Mouse (Mus musculus) hindbrain, embryonic 13.5 days (tissue): ENCODE results near the gene Rex1bd. TPM values are rescaled to one million over a fixed set of nuclear protein-coding genes. Genes with fewer than 3 reads are reported as not detected.
A peak's percentile ranks its signal among the peaks of the same experiment; 100 is the strongest.
"Not testable (repeated sequence)": the region's sequence is repeated elsewhere in the genome, so short reads cannot be mapped to it uniquely, and the experiment has no call there.

ENCODE experiments used
- ATAC-seq: fragments of 200-750 bp; cut with Nextera tagmentation; 2 replicates; pipeline ENCODE4 v1.8.0; 2017; ENCODE audit warnings: moderate TSS enrichment; ENCODE audit not compliant: low FRiP score
- H3K27ac ChIP-seq: fragments of 300-500 bp; sonication (generic); 2 replicates; pipeline ENCODE4 v1.5.1; 2015; ENCODE audit warnings: inconsistent platforms, mild to moderate bottlenecking, moderate library complexity
- H3K27me3 ChIP-seq: fragments of 300-500 bp; sonication (generic); 2 replicates; pipeline ENCODE4 v1.6.1; 2015; ENCODE audit warnings: mild to moderate bottlenecking, inconsistent platforms
- H3K36me3 ChIP-seq: fragments of 300-500 bp; sonication (generic); 2 replicates; pipeline ENCODE4 v1.6.1; 2015; ENCODE audit warnings: mild to moderate bottlenecking, inconsistent platforms
- H3K4me1 ChIP-seq: fragments of 300-500 bp; sonication (generic); replicated peaks from 2 replicates; pipeline ENCODE4 v1.6.1; 2015; ENCODE audit warnings: inconsistent platforms
- H3K4me2 ChIP-seq: fragments of 300-500 bp; sonication (generic); 2 replicates; pipeline ENCODE4 v1.6.1; 2015; ENCODE audit warnings: inconsistent platforms, mild to moderate bottlenecking, moderate library complexity
- H3K4me3 ChIP-seq: fragments of 300-500 bp; sonication (generic); 2 replicates; pipeline ENCODE4 v1.5.1; 2015; ENCODE audit warnings: mild to moderate bottlenecking, inconsistent platforms
- H3K9ac ChIP-seq: fragments of 300-500 bp; sonication (generic); 2 replicates; pipeline ENCODE4 v1.6.1; 2015; ENCODE audit warnings: mild to moderate bottlenecking, inconsistent platforms
- H3K9me3 ChIP-seq: fragments of 300-500 bp; sonication (generic); 2 replicates; pipeline ENCODE4 v1.6.1; 2016; ENCODE audit warnings: inconsistent platforms
- WGBS: fragments of 180-500 bp; shearing (Covaris S2); methylation state at CpG from one replicate; pipeline ENCODE4 v1.1.7; 2015; 5-methylcytosine and 5-hydroxymethylcytosine counted together
- polyA plus RNA-seq: library from polyadenylated mRNA; unstranded; fragments of >200 nt; fragmentation: Nextera tagmentation; extraction: Ambion mirVana; gene quantifications from 2 replicates; pipeline ENCODE4 v1.2.1, GENCODE M21; 2015

Rex1bd gene
- polyA plus RNA-seq, 1 experiment from 2014 or later = 147 TPM

GRCm38 (mm10) chr8:70527111-70527511, 20.6 kb upstream of the Rex1bd start:
- peak overlapping the region; percentile 77 for H3K4me3 ChIP-seq
- H3K27ac ChIP-seq = peak overlapping the region; percentile 91
- no peaks in the 10 kb centered on the region for H3K27me3 ChIP-seq
- no peak for ATAC-seq
- H3K9me3 ChIP-seq = no peaks in the 10 kb centered on the region
- peak overlapping the region; percentile 78 for H3K4me2 ChIP-seq
- H3K4me1 ChIP-seq = peaks cover 44% of the 10 kb centered on the region
- peak overlapping the region; percentile 92 for H3K9ac ChIP-seq
- 4% methylated on average over 8 of the region's 8 CpGs for WGBS
- H3K36me3 ChIP-seq = peaks cover 26% of the 10 kb centered on the region

GRCm38 (mm10) chr8:70522592-70523403, 16.2 kb upstream of the Rex1bd start:
- Histone ChIP-seq H3K36me3 (peaks cover 19% of the 10 kb centered on the region), H3K4me2 (peak overlapping the region; percentile 80), H3K27ac (peak overlapping the region; percentile 86), H3K9ac (peak overlapping the region; percentile 88), H3K4me3 (peak overlapping the region; percentile 81), H3K27me3 (no peaks in the 10 kb centered on the region), H3K4me1 (peaks cover 25% of the 10 kb centered on the region), H3K9me3 (no peaks in the 10 kb centered on the region)
- peak; percentile 88 for ATAC-seq
- under 1% methylated on average over 51 of the region's 51 CpGs for WGBS

GRCm38 (mm10) chr8:70519606-70520005, 13.1 kb upstream of the Rex1bd start:
- Histone ChIP-seq H3K4me1 (peaks cover 15% of the 10 kb centered on the region), H3K27ac (no peak overlapping the region), H3K4me3 (no peak overlapping the region), H3K4me2 (no peak overlapping the region), H3K27me3 (no peaks in the 10 kb centered on the region), H3K36me3 (peaks cover 37% of the 10 kb centered on the region), H3K9ac (no peak overlapping the region), H3K9me3 (no peaks in the 10 kb centered on the region)
- no peak for ATAC-seq
- WGBS = 81% methylated on average over 2 of the region's 2 CpGs

GRCm38 (mm10) chr8:70519043-70519442, 12.5 kb upstream of the Rex1bd start:
- Histone ChIP-seq H3K27me3 (no peaks in the 10 kb centered on the region), H3K9me3 (no peaks in the 10 kb centered on the region), H3K9ac (no peak overlapping the region), H3K4me3 (no peak overlapping the region), H3K36me3 (peaks cover 43% of the 10 kb centered on the region), H3K4me2 (no peak overlapping the region), H3K4me1 (peaks cover 15% of the 10 kb centered on the region), H3K27ac (no peak overlapping the region)
- ATAC-seq = no peak
- 94% methylated on average over 6 of the region's 6 CpGs for WGBS

GRCm38 (mm10) chr8:70517940-70518643, 11.5 kb upstream of the Rex1bd start:
- peaks cover 50% of the 10 kb centered on the region for H3K36me3 ChIP-seq
- H3K9ac ChIP-seq = no peak overlapping the region
- H3K27me3 ChIP-seq = no peaks in the 10 kb centered on the region
- WGBS = 70% methylated on average over 10 of the region's 10 CpGs
- no peak overlapping the region for H3K27ac ChIP-seq
- no peaks in the 10 kb centered on the region for H3K9me3 ChIP-seq
- no peak overlapping the region for H3K4me3 ChIP-seq
- no peak for ATAC-seq
- H3K4me1 ChIP-seq = peaks cover 12% of the 10 kb centered on the region
- no peak overlapping the region for H3K4me2 ChIP-seq

GRCm38 (mm10) chr8:70513441-70513840, 6.9 kb upstream of the Rex1bd start:
- Histone ChIP-seq H3K4me2 (no peak overlapping the region), H3K27ac (no peak overlapping the region), H3K27me3 (no peaks in the 10 kb centered on the region), H3K9ac (peak overlapping the region; percentile 24; the same call in 1 of the 2 replicates), H3K4me1 (peaks cover 25% of the 10 kb centered on the region), H3K4me3 (no peak overlapping the region), H3K36me3 (peaks cover 49% of the 10 kb centered on the region), H3K9me3 (no peaks in the 10 kb centered on the region)
- ATAC-seq = no peak
- WGBS = 75% methylated on average over 2 of the region's 2 CpGs

- Histone ChIP-seq H3K9me3 (no peaks in the 10 kb centered on the region), H3K27me3 (no peaks in the 10 kb centered on the region), H3K9ac (no peak overlapping the region), H3K27ac (no peak overlapping the region), H3K4me1 (peaks cover 26% of the 10 kb centered on the region), H3K4me3 (no peak overlapping the region), H3K36me3 (peaks cover 47% of the 10 kb centered on the region), H3K4me2 (no peak overlapping the region)
- 97% methylated on average over 11 of the region's 11 CpGs for WGBS
- no peak for ATAC-seq
Measured at GRCm38 (mm10) chr8:70512253-70512903, 5.8 kb upstream of the Rex1bd start.

- Histone ChIP-seq H3K9ac (no peak overlapping the region), H3K27ac (no peak overlapping the region), H3K36me3 (peaks cover 51% of the 10 kb centered on the region), H3K4me1 (peaks cover 30% of the 10 kb centered on the region), H3K9me3 (no peaks in the 10 kb centered on the region), H3K27me3 (no peaks in the 10 kb centered on the region), H3K4me2 (no peak overlapping the region; the same call in 1 of the 2 replicates), H3K4me3 (no peak overlapping the region)
- WGBS = 98% methylated on average over 2 of the region's 2 CpGs
- no peak for ATAC-seq
Measured at GRCm38 (mm10) chr8:70511770-70512169, 5.2 kb upstream of the Rex1bd start.

- H3K27ac ChIP-seq = peak overlapping the region; percentile 98
- peak overlapping the region; percentile 96 for H3K4me3 ChIP-seq
- ATAC-seq, H3K27me3 ChIP-seq, H3K9me3 ChIP-seq: not testable (repeated sequence)
- peak overlapping the region; percentile 96 for H3K9ac ChIP-seq
- H3K4me1 ChIP-seq = peaks cover 31% of the 10 kb centered on the region
- H3K4me2 ChIP-seq = peak overlapping the region; percentile 96
- WGBS = 88% methylated on average over 6 of the region's 6 CpGs
- H3K36me3 ChIP-seq = peaks cover 45% of the 10 kb centered on the region
Measured at GRCm38 (mm10) chr8:70511174-70511573, 4.6 kb upstream of the Rex1bd start.

GRCm38 (mm10) chr8:70510228-70510915, 3.8 kb upstream of the Rex1bd start, which contains the start of gene Uba52:
Gene Uba52 (minus strand): TSS chr8:70510801.
- Histone ChIP-seq H3K9me3 (no peaks in the 10 kb centered on the region), H3K27ac (peak within 1 kb of the TSS; percentile 98), H3K36me3 (peaks cover 43% of the 10 kb centered on the region), H3K4me3 (peak within 1 kb of the TSS; percentile 96), H3K4me2 (peak within 1 kb of the TSS; percentile 96), H3K9ac (peak within 1 kb of the TSS; percentile 96), H3K27me3 (no peaks in the 10 kb centered on the region), H3K4me1 (peaks cover 38% of the 10 kb centered on the region)
- ATAC-seq = peak; percentile 84
- WGBS = 2% methylated on average over 74 of the region's 74 CpGs

GRCm38 (mm10) chr8:70509281-70509952, 2.9 kb upstream of the Rex1bd start:
- Histone ChIP-seq H3K4me3 (peak overlapping the region; percentile 96), H3K27me3 (peaks cover under 1% of the 10 kb centered on the region; the same call in 1 of the 2 replicates), H3K4me1 (peaks cover 47% of the 10 kb centered on the region), H3K9me3 (no peaks in the 10 kb centered on the region), H3K36me3 (peaks cover 39% of the 10 kb centered on the region), H3K9ac (peak overlapping the region; percentile 96), H3K4me2 (peak overlapping the region; percentile 96), H3K27ac (peak overlapping the region; percentile 98)
- ATAC-seq = no peak
- 17% methylated on average over 25 of the region's 25 CpGs for WGBS
